8 mouse cellular contexts compared by ENCODE assay signal in genomic region chr4:132302939-132303479, GRCm38 (mm10). TPM values are rescaled to one million over a fixed set of nuclear protein-coding genes. Genes with fewer than 3 reads are reported as not detected.
DNase-seq lines count a peak whose midpoint lies in the region; ATAC-seq and TF ChIP-seq lines count a peak whose summit lies in the region.

TSS of gene Rab42 (minus strand) at chr4:132303385.

- H3K36me3 ChIP-seq in forebrain, embryonic 14.5 days (ENCODE audit: control insufficient read depth, insufficient read depth, low read length), result no peaks in the 10 kb centered on the region
- H3K36me3 ChIP-seq in heart, postnatal 0 days (replicated peaks; ENCODE audit: control insufficient read depth, insufficient read depth, low read length), result no peaks in the 10 kb centered on the region
- H3K36me3 ChIP-seq in neural tube, embryonic 14.5 days (ENCODE audit: control insufficient read depth, insufficient read depth, low read length), result no peaks in the 10 kb centered on the region

- TF ChIP-seq POLR2A in bone marrow macrophage, adult 2 months (IDR thresholded peaks at IDR 0.05; ENCODE audit: borderline replicate concordance, low read depth, low read length), result no peak
- TF ChIP-seq POLR2A in lung, adult 2 months (IDR thresholded peaks at IDR 0.05; ENCODE audit: borderline replicate concordance, extremely low read depth, low read depth, low read length), result no peak

- H3K4me1 ChIP-seq in bone marrow macrophage, adult 2 months (ENCODE audit: control insufficient read depth, insufficient read depth, low read length), result peaks cover 2% of the 10 kb centered on the region; the same call in 1 of the 2 replicates
- no peaks in the 10 kb centered on the region for H3K4me1 ChIP-seq in forebrain, embryonic 14.5 days (ENCODE audit: control insufficient read depth, insufficient read depth, low read length)
- peaks cover 18% of the 10 kb centered on the region for H3K4me1 ChIP-seq in heart, postnatal 0 days (ENCODE audit: control insufficient read depth, insufficient read depth)
- no peaks in the 10 kb centered on the region for H3K4me1 ChIP-seq in lung, adult 2 months (ENCODE audit: control insufficient read depth, insufficient read depth, low read length)
- H3K4me1 ChIP-seq in neural tube, embryonic 14.5 days (ENCODE audit: control insufficient read depth, insufficient read depth, low read length), result no peaks in the 10 kb centered on the region

- no peak for TF ChIP-seq CTCF in bone marrow macrophage, adult 2 months (IDR thresholded peaks at IDR 0.05; ENCODE audit: low read depth, low read length)
- no peak for TF ChIP-seq CTCF in heart, postnatal 0 days (IDR thresholded peaks at IDR 0.05; ENCODE audit: low read depth)
- TF ChIP-seq CTCF in lung, adult 2 months (IDR thresholded peaks at IDR 0.05; ENCODE audit: insufficient read depth, low read length), result no peak

- 1% methylated on average over 31 of the region's 31 CpGs for WGBS in forebrain, embryonic 14.5 days
- 3% methylated on average over 31 of the region's 31 CpGs for WGBS in heart, postnatal 0 days
- WGBS in lung, adult 2 months, result 2% methylated on average over 31 of the region's 31 CpGs
- 2% methylated on average over 31 of the region's 31 CpGs for WGBS in neural tube, embryonic 14.5 days

- peak; percentile 33 for DNase-seq in forebrain, embryonic 14.5 days (ENCODE audit: low spot score)
- DNase-seq in heart, postnatal 0 days (ENCODE audit: low spot score), result peak; percentile 57
- DNase-seq in kidney, postnatal 36 days, result peak; percentile 41 to 69
- peak; percentile 36 for DNase-seq in lung, adult 2 months
- peak; percentile 42 to 43 for DNase-seq in thymus, adult 18-20 months

- H3K27ac ChIP-seq in bone marrow macrophage, adult 2 months (ENCODE audit: insufficient read depth, low read depth, low read length), result no peak within 1 kb of the TSS
- no peak within 1 kb of the TSS for H3K27ac ChIP-seq in forebrain, embryonic 14.5 days (ENCODE audit: low read depth, low read length)
- peak within 1 kb of the TSS; percentile 70 for H3K27ac ChIP-seq in heart, postnatal 0 days (ENCODE audit: low read depth)
- H3K27ac ChIP-seq in neural tube, embryonic 14.5 days (ENCODE audit: low read depth, low read length), result no peak within 1 kb of the TSS

- ATAC-seq in CD4-positive, CD25-positive, alpha-beta regulatory T cell, adult 4 months, result peak; percentile 81
- ATAC-seq in forebrain, embryonic 14.5 days, result no peak
- ATAC-seq in heart, postnatal 0 days (ENCODE audit: insufficient read depth, low read depth), result peak; percentile 70
- ATAC-seq in neural tube, embryonic 14.5 days (ENCODE audit: low read depth), result peak; percentile 45

- H3K4me3 ChIP-seq in bone marrow macrophage, adult 2 months (ENCODE audit: insufficient read depth, low read length), result peak within 1 kb of the TSS; percentile 61
- peak within 1 kb of the TSS; percentile 32 for H3K4me3 ChIP-seq in forebrain, embryonic 14.5 days (ENCODE audit: low read depth, low read length)
- peak within 1 kb of the TSS; percentile 52 for H3K4me3 ChIP-seq in heart, postnatal 0 days (ENCODE audit: low read depth, low read length)
- peak within 1 kb of the TSS; percentile 64 for H3K4me3 ChIP-seq in lung, adult 2 months (replicated peaks; ENCODE audit: extremely low read depth, low read depth, low read length)
- H3K4me3 ChIP-seq in neural tube, embryonic 14.5 days (ENCODE audit: low read depth, low read length), result peak within 1 kb of the TSS; percentile 32

- no peaks in the 10 kb centered on the region for H3K9me3 ChIP-seq in forebrain, embryonic 14.5 days (replicated peaks; ENCODE audit: control insufficient read depth, low read length)
- H3K9me3 ChIP-seq in heart, postnatal 0 days (replicated peaks; ENCODE audit: control insufficient read depth, low read length), result no peaks in the 10 kb centered on the region
- no peaks in the 10 kb centered on the region for H3K9me3 ChIP-seq in neural tube, embryonic 14.5 days (ENCODE audit: control insufficient read depth, low read length)

- TF ChIP-seq EP300 in heart, postnatal 0 days (IDR thresholded peaks at IDR 0.05; ENCODE audit: low read depth), result no peak

- peak within 1 kb of the TSS; percentile 52 for H3K9ac ChIP-seq in forebrain, embryonic 14.5 days (ENCODE audit: low read length)
- H3K9ac ChIP-seq in heart, postnatal 0 days (replicated peaks; ENCODE audit: low read depth, low read length), result peak within 1 kb of the TSS; percentile 59; the same call in 1 of the 2 replicates
- H3K9ac ChIP-seq in neural tube, embryonic 14.5 days (replicated peaks; ENCODE audit: low read depth, low read length), result peak within 1 kb of the TSS; percentile 48

- no peaks in the 10 kb centered on the region for H3K27me3 ChIP-seq in forebrain, embryonic 14.5 days (replicated peaks; ENCODE audit: control insufficient read depth, insufficient read depth, low read length)
- no peaks in the 10 kb centered on the region for H3K27me3 ChIP-seq in heart, postnatal 0 days (ENCODE audit: control insufficient read depth, insufficient read depth, low read length)
- H3K27me3 ChIP-seq in neural tube, embryonic 14.5 days (ENCODE audit: control insufficient read depth, insufficient read depth, low read length), result no peaks in the 10 kb centered on the region

- H3K4me2 ChIP-seq in forebrain, embryonic 14.5 days (ENCODE audit: low read length), result peak within 1 kb of the TSS; percentile 60
- peak within 1 kb of the TSS; percentile 67 for H3K4me2 ChIP-seq in heart, postnatal 0 days (ENCODE audit: low read depth, low read length)
- H3K4me2 ChIP-seq in neural tube, embryonic 14.5 days (ENCODE audit: low read depth, low read length), result peak within 1 kb of the TSS; percentile 58

RNA-seq across cellular contexts. Expression of gene Rab42, which starts in this region (rescaled TPM):
- 1 to 10 TPM in 1 of 2 experiments, not detected in 1; 1.0 TPM for polyA plus RNA-seq in CD4-positive, CD25-positive, alpha-beta regulatory T cell, adult 4 months (2017; shearing (Covaris generic))
- 1.5 TPM in 1 of 2 replicates, not detected in the other for polyA plus RNA-seq in bone marrow macrophage, adult 2 months (2012; ENCODE audit: insufficient read depth, insufficient read length, missing spikeins)
- polyA plus RNA-seq in forebrain, embryonic 14.5 days (2014; fragmentation: Nextera tagmentation; extraction: Ambion mirVana), result 0.30 and 0.79 TPM in 2 replicates
- total RNA-seq in heart, postnatal 0 days (2014; rRNA removed; ENCODE audit: low replicate concordance), result 1.2 TPM in 1 of 2 replicates, not detected in the other
- 2.9 and 3.9 TPM in 2 replicates for polyA plus RNA-seq in heart, postnatal 0 days (2015; fragmentation: Nextera tagmentation; extraction: Ambion mirVana)
- polyA plus RNA-seq in lung, adult 2 months (2012; rRNA removed), result 1.9 and 2.0 TPM in 2 replicates
- 1.4 and 3.0 TPM in 2 replicates for polyA plus RNA-seq in neural tube, embryonic 14.5 days (2014; fragmentation: Nextera tagmentation; extraction: Ambion mirVana)

Comparison
In these comparisons a context has a peak if more than half of its experiments do, and no peak if none do; other contexts are left out.
1. Peak in DNase-seq, H3K4me3 ChIP-seq, H3K9ac ChIP-seq and H3K4me2 ChIP-seq in forebrain, embryonic 14.5 days; RNA of the gene not detected or under 1 TPM.